Mouse (Mus musculus): ENCODE results near the gene H2-Q10.
"Not testable (repeated sequence)": the region's sequence is repeated elsewhere in the genome, so short reads cannot be mapped to it uniquely, and the experiment has no call there.

GRCm38 (mm10) chr17:35425474-35425873, 44.4 kb upstream of the H2-Q10 start:
- TF ChIP-seq EP300 (IDR thresholded peaks at IDR 0.05; ENCODE audit: insufficient read depth, low read depth, low read length): 0 out of 2 replicates have a peak, but pooled peaks have one; percentile 11
- not testable (repeated sequence) for TF ChIP-seq POLR2A (IDR thresholded peaks at IDR 0.05; ENCODE audit: insufficient read depth, low read length)

All from ES-Bruce4 (cell line).